Mouse (Mus musculus) CH12.LX (cell line): Measurements from ENCODE around the gene Lrrc1.

Experiments
- CTCF ChIP-seq, 2 experiments: IDR thresholded peaks in 1 of 2; conservative IDR thresholded peaks in 1 of 2; 2 replicates each; pipeline ENCODE4 v1.5.1; 2011 to 2012; ENCODE audit warnings: low read depth in 2 of 2, low read length in 2 of 2, improper control_type of control experiment in 1 of 2, inconsistent platforms in 1 of 2, mild to moderate bottlenecking in 1 of 2, moderate library complexity in 1 of 2
- JUN ChIP-seq: IDR thresholded peaks from 2 replicates; pipeline ENCODE4 v1.6.1; 2011; ENCODE audit warnings: low read depth, mild to moderate bottlenecking, low read length, improper control_type of control experiment, moderate library complexity; ENCODE audit not compliant: insufficient read depth
- KAT2A ChIP-seq: IDR thresholded peaks from 2 replicates; pipeline ENCODE4 v1.6.1; 2012; ENCODE audit warnings: low read length, improper control_type of control experiment, inconsistent platforms; ENCODE audit not compliant: insufficient replicate concordance
- MAX ChIP-seq: IDR thresholded peaks from 2 replicates; pipeline ENCODE4 v1.6.1; 2011; ENCODE audit warnings: low read length, improper control_type of control experiment
- POLR2A ChIP-seq: IDR thresholded peaks from 2 replicates; pipeline ENCODE4 v1.6.1; 2011; ENCODE audit warnings: low read depth, mild to moderate bottlenecking, improper control_type of control experiment, low read length
- ZNF384 ChIP-seq: IDR thresholded peaks from 2 replicates; pipeline ENCODE4 v1.6.1; 2012; ENCODE audit warnings: low read depth, low read length, improper control_type of control experiment, inconsistent platforms

- TF ChIP-seq JUN (no peak), CTCF (conservative IDR thresholded peaks at IDR 0.05 in 1 of 2, IDR thresholded peaks at IDR 0.05 in 1 of 2; ENCODE audit: low read depth in 2 of 2, low read length in 2 of 2) (no peak), ZNF384 (no peak), KAT2A (no peak), POLR2A (no peak), MAX (no peak)
Measured at GRCm38 (mm10) chr9:77526715-77527114, 18.0 kb downstream of the Lrrc1 start.
